Mouse (Mus musculus) CH12.LX (cell line): ENCODE measurements at regions not wholly inside any gene's neighbourhood (a gene's known extent, or its start where the extent isn't known, plus 50 kb on each side); places are given as distances from the start of the nearest gene placed in this dataset.

Experiments used
- DNase-seq: peaks from one replicate; pipeline ENCODE4 v3.0.0-alpha.2; 2013; ENCODE audit errors: extremely low read depth
- H3K27ac ChIP-seq: 2 replicates; pipeline ENCODE4 v1.5.1; 2012; ENCODE audit warnings: low read depth, mild to moderate bottlenecking, control low read depth, moderate library complexity; ENCODE audit not compliant: insufficient read depth
- H3K27me3 ChIP-seq: replicated peaks from 2 replicates; pipeline ENCODE3; 2012; ENCODE audit warnings: inconsistent platforms
- H3K36me3 ChIP-seq, 2 experiments: replicated peaks in 1 of 2; 2 replicates each; pipeline versions ENCODE3 to v1.6.1; 2012; ENCODE audit warnings: inconsistent platforms in 1 of 2, low read length in 1 of 2, mild to moderate bottlenecking in 1 of 2, mixed read lengths in 1 of 2, moderate library complexity in 1 of 2; ENCODE audit not compliant: control insufficient read depth in 1 of 2, insufficient read depth in 1 of 2
- H3K4me1 ChIP-seq, 2 experiments: 2 replicates each; pipeline ENCODE4 v1.6.1; 2012; ENCODE audit warnings: inconsistent platforms in 1 of 2, moderate library complexity in 1 of 2; ENCODE audit not compliant: insufficient read depth in 2 of 2, control insufficient read depth in 1 of 2
- H3K4me2 ChIP-seq: 2 replicates; pipeline ENCODE4 v1.6.1; 2012; ENCODE audit warnings: low read depth, mild to moderate bottlenecking, control low read depth; ENCODE audit not compliant: poor library complexity, insufficient read depth, severe bottlenecking
- H3K4me3 ChIP-seq, 3 experiments: fragments of 150-350 bp in 1 of 3; sonication (generic) in 1 of 3; replicated peaks in 1 of 3; 2 replicates each; pipeline versions ENCODE3 to v1.5.1; 2011 to 2012; ENCODE audit warnings: low read depth in 2 of 3, low read length in 2 of 3, mild to moderate bottlenecking in 2 of 3, moderate library complexity in 2 of 3, control low read depth in 1 of 3, improper control_type of control experiment in 1 of 3, inconsistent platforms in 1 of 3, mixed read lengths in 1 of 3; ENCODE audit not compliant: poor library complexity in 1 of 3
- H3K79me2 ChIP-seq: replicated peaks from 2 replicates; pipeline ENCODE4 v1.6.1; 2012; ENCODE audit warnings: mild to moderate bottlenecking, moderate library complexity; ENCODE audit not compliant: control insufficient read depth, poor library complexity, insufficient read depth, severe bottlenecking; ENCODE audit errors: extremely low read depth
- H3K9ac ChIP-seq: 2 replicates; pipeline ENCODE4 v1.6.1; 2012; ENCODE audit warnings: low read depth, mild to moderate bottlenecking, control low read depth, moderate library complexity; ENCODE audit not compliant: insufficient read depth
- H3K9me3 ChIP-seq: replicated peaks from 2 replicates; pipeline ENCODE3; 2012; ENCODE audit warnings: low read length, inconsistent platforms, mixed read lengths
- BHLHE40 ChIP-seq: IDR thresholded peaks from 2 replicates; pipeline ENCODE4 v1.6.1; 2011; ENCODE audit warnings: mild to moderate bottlenecking, low read depth, low read length, improper control_type of control experiment
- E2F4 ChIP-seq: IDR thresholded peaks from 2 replicates; pipeline ENCODE4 v1.6.1; 2011; ENCODE audit warnings: low read depth, low read length, improper control_type of control experiment; ENCODE audit not compliant: insufficient replicate concordance
- EP300 ChIP-seq: IDR thresholded peaks from 2 replicates; pipeline ENCODE4 v1.6.1; 2011; ENCODE audit warnings: low read length, improper control_type of control experiment
- HCFC1 ChIP-seq: IDR thresholded peaks from 2 replicates; pipeline ENCODE4 v1.6.1; 2012; ENCODE audit warnings: low read depth, mild to moderate bottlenecking, inconsistent platforms, low read length, improper control_type of control experiment
- JUN ChIP-seq: IDR thresholded peaks from 2 replicates; pipeline ENCODE4 v1.6.1; 2011; ENCODE audit warnings: low read depth, mild to moderate bottlenecking, low read length, improper control_type of control experiment, moderate library complexity; ENCODE audit not compliant: insufficient read depth
- MAFK ChIP-seq: IDR thresholded peaks from 2 replicates; pipeline ENCODE4 v1.6.1; 2011; ENCODE audit warnings: low read length, improper control_type of control experiment; ENCODE audit not compliant: insufficient replicate concordance
- MAX ChIP-seq: IDR thresholded peaks from 2 replicates; pipeline ENCODE4 v1.6.1; 2011; ENCODE audit warnings: low read length, improper control_type of control experiment
- MEF2A ChIP-seq: IDR thresholded peaks from 2 replicates; pipeline ENCODE4 v1.6.1; 2014; ENCODE audit warnings: low read depth, mild to moderate bottlenecking, inconsistent platforms, low read length, improper control_type of control experiment, borderline replicate concordance
- MXI1 ChIP-seq: IDR thresholded peaks from 2 replicates; pipeline ENCODE4 v1.6.1; 2011; ENCODE audit warnings: mild to moderate bottlenecking, low read depth, low read length, improper control_type of control experiment
- NRF1 ChIP-seq: IDR thresholded peaks from 2 replicates; pipeline ENCODE4 v1.6.1; 2014; ENCODE audit warnings: low read depth, mild to moderate bottlenecking, inconsistent platforms, low read length, improper control_type of control experiment, moderate library complexity
- PAX5 ChIP-seq: IDR thresholded peaks from 2 replicates; pipeline ENCODE4 v1.6.1; 2012; ENCODE audit warnings: low read length, inconsistent platforms, mixed read lengths
- POLR2AphosphoS2 ChIP-seq: IDR thresholded peaks from 2 replicates; pipeline ENCODE4 v1.6.1; 2011; ENCODE audit warnings: low read depth, low read length, improper control_type of control experiment
- SIN3A ChIP-seq: IDR thresholded peaks from 2 replicates; pipeline ENCODE4 v1.6.1; 2012; ENCODE audit warnings: low read length, improper control_type of control experiment, inconsistent platforms
- SMC3 ChIP-seq: IDR thresholded peaks from 2 replicates; pipeline ENCODE4 v1.6.1; 2011; ENCODE audit warnings: low read depth, low read length, improper control_type of control experiment
- TBP ChIP-seq: conservative IDR thresholded peaks from 2 replicates; pipeline ENCODE4 v1.6.1; 2011; ENCODE audit warnings: low read depth, low read length, improper control_type of control experiment
- TCF12 ChIP-seq: IDR thresholded peaks from 2 replicates; pipeline ENCODE4 v1.6.1; 2014; ENCODE audit warnings: low read depth, mild to moderate bottlenecking, inconsistent platforms, low read length, improper control_type of control experiment
- UBTF ChIP-seq: IDR thresholded peaks from 2 replicates; pipeline ENCODE4 v1.6.1; 2012; ENCODE audit warnings: low read depth, mild to moderate bottlenecking, inconsistent platforms, low read length, improper control_type of control experiment, moderate library complexity
- USF2 ChIP-seq: conservative IDR thresholded peaks from 2 replicates; pipeline ENCODE4 v1.6.1; 2011; ENCODE audit warnings: low read depth, low read length, improper control_type of control experiment
- ZKSCAN1 ChIP-seq: IDR thresholded peaks from 2 replicates; pipeline ENCODE4 v1.6.1; 2012; ENCODE audit warnings: low read depth, inconsistent platforms, low read length, improper control_type of control experiment, borderline replicate concordance
- ZNF384 ChIP-seq: IDR thresholded peaks from 2 replicates; pipeline ENCODE4 v1.6.1; 2012; ENCODE audit warnings: low read depth, low read length, improper control_type of control experiment, inconsistent platforms
- dilution Hi-C: fragments of 300-500 bp; cut with MboI; formaldehyde crosslinking; loops from 2 replicates; pipeline ENCODE4 v1.14.3; 2020; ENCODE audit warnings: low sequenced_read_pairs; ENCODE audit not compliant: extremely low pct_unique_long_range_greater_than_20kb, extremely low pct_ligation_motif_present
- in situ Hi-C: fragments of 300-500 bp; cut with MboI; formaldehyde crosslinking; loops from 3 replicates; pipeline ENCODE4 v1.14.3; 2019; ENCODE audit warnings: low sequenced_read_pairs, low pct_ligation_motif_present, low pct_unique_long_range_greater_than_20kb, mixed read lengths

- Histone ChIP-seq H3K27ac (no peak overlapping the region), H3K4me3 (no peak overlapping the region), H3K36me3 (no peaks in the 10 kb centered on the region), H3K79me2 (no peaks in the 10 kb centered on the region)
- DNase-seq, result no peak
- dilution Hi-C loops, result no loop called here
- no peak for TF ChIP-seq TBP
- no peak for TF ChIP-seq ZNF384
- no peak for TF ChIP-seq MAX
- no peak for TF ChIP-seq JUN
- TF ChIP-seq POLR2AphosphoS2, result no peak
- no peak for TF ChIP-seq TCF12
- no peak for TF ChIP-seq HCFC1
- no peak for TF ChIP-seq ZKSCAN1
- TF ChIP-seq MEF2A, result no peak
- no peak for TF ChIP-seq USF2
- no peak for TF ChIP-seq EP300
- no peak for TF ChIP-seq BHLHE40
- TF ChIP-seq NRF1, result no peak
- no peak for TF ChIP-seq UBTF
- TF ChIP-seq SMC3, result no peak
- TF ChIP-seq MAFK, result no peak
- no peak for TF ChIP-seq PAX5
- no peak for TF ChIP-seq E2F4
- no peak for TF ChIP-seq SIN3A
- TF ChIP-seq, all 38 proteins: peak for 0
- H3K4me1 ChIP-seq, result no peaks in the 10 kb centered on the region
- H3K4me2 ChIP-seq, result no peak overlapping the region
- H3K27me3 ChIP-seq, result no peaks in the 10 kb centered on the region
- H3K9me3 ChIP-seq, result peaks cover 17% of the 10 kb centered on the region
- H3K9ac ChIP-seq, result no peak overlapping the region
- in situ Hi-C loops, result loop anchor here (25.0 kb wide), 1 partner anchor 1514 kb away; no protein-coding TSS in a partner anchor
These were observed 504.8 kb upstream of the Pcdh20 start for GRCm38 (mm10) chr14:88976007-88976406.

- in situ Hi-C loops, result no loop called here
- TF ChIP-seq POLR2AphosphoS2, result no peak
- no peak for TF ChIP-seq MAFK
- TF ChIP-seq SIN3A, result no peak
- no peak for TF ChIP-seq JUN
- no peak for TF ChIP-seq UBTF
- no peak for TF ChIP-seq MXI1
- TF ChIP-seq TCF12, result no peak
- dilution Hi-C loops, result no loop called here
- H3K79me2 ChIP-seq, result no peaks in the 10 kb centered on the region
- no peak for DNase-seq
- no peak overlapping the region for H3K4me2 ChIP-seq
- H3K9ac ChIP-seq, result no peak overlapping the region
- H3K4me1 ChIP-seq, result no peaks in the 10 kb centered on the region
- H3K27me3 ChIP-seq, result no peaks in the 10 kb centered on the region
- H3K36me3 ChIP-seq, result no peaks in the 10 kb centered on the region
- no peak overlapping the region for H3K27ac ChIP-seq
- peaks cover 14% of the 10 kb centered on the region for H3K9me3 ChIP-seq
- H3K4me3 ChIP-seq, result no peak overlapping the region
These were observed 463.4 kb upstream of the Pcdh20 start for GRCm38 (mm10) chr14:88934569-88934968.
